Mouse (Mus musculus) heart, embryonic 14.5 days (tissue): ENCODE measurements at regions not wholly inside any gene's neighbourhood (a gene's known extent, or its start where the extent isn't known, plus 50 kb on each side); places are given as distances from the start of the nearest gene placed in this dataset.

Experiments used
- ATAC-seq: fragments of 200-750 bp; cut with Nextera tagmentation; 2 replicates; pipeline ENCODE4 v1.8.0; 2017; ENCODE audit warnings: low read depth, moderate TSS enrichment; ENCODE audit not compliant: insufficient number of reproducible peaks, insufficient read depth, low FRiP score
- H3K27ac ChIP-seq, 2 experiments: fragments of 200-500 bp in 1 of 2; fragments of 300-500 bp in 1 of 2; sonication (generic) in 1 of 2; replicated peaks in 1 of 2; 2 replicates each; pipeline ENCODE4 v1.5.1; 2012 to 2014; ENCODE audit warnings: low read depth in 2 of 2, low read length in 2 of 2, control low read depth in 1 of 2, mild to moderate bottlenecking in 1 of 2, mixed read lengths in 1 of 2; ENCODE audit not compliant: control insufficient read depth in 1 of 2, insufficient read depth in 1 of 2
- H3K27me3 ChIP-seq: fragments of 300-500 bp; sonication (generic); 2 replicates; pipeline ENCODE4 v1.6.1; 2014; ENCODE audit warnings: mild to moderate bottlenecking, low read length, control low read depth; ENCODE audit not compliant: control insufficient read depth, insufficient read depth
- H3K36me3 ChIP-seq: fragments of 300-500 bp; sonication (generic); 2 replicates; pipeline ENCODE4 v1.6.1; 2014; ENCODE audit warnings: mild to moderate bottlenecking, control low read depth, low read length, mixed read lengths; ENCODE audit not compliant: control insufficient read depth, insufficient read depth
- H3K4me1 ChIP-seq, 2 experiments: fragments of 200-500 bp in 1 of 2; fragments of 300-500 bp in 1 of 2; sonication (generic) in 1 of 2; 2 replicates each; pipeline ENCODE4 v1.6.1; 2012 to 2014; ENCODE audit warnings: low read length in 2 of 2, control low read depth in 1 of 2, mixed read lengths in 1 of 2; ENCODE audit not compliant: control insufficient read depth in 2 of 2, insufficient read depth in 2 of 2
- H3K4me2 ChIP-seq: fragments of 300-500 bp; sonication (generic); 2 replicates; pipeline ENCODE4 v1.6.1; 2014; ENCODE audit warnings: mild to moderate bottlenecking, low read length
- H3K4me3 ChIP-seq, 2 experiments: fragments of 200-500 bp in 1 of 2; fragments of 300-500 bp in 1 of 2; sonication (generic) in 1 of 2; 2 replicates each; pipeline ENCODE4 v1.5.1; 2012 to 2014; ENCODE audit warnings: low read length in 2 of 2, mild to moderate bottlenecking in 2 of 2, control low read depth in 1 of 2, low read depth in 1 of 2, moderate library complexity in 1 of 2; ENCODE audit not compliant: control insufficient read depth in 1 of 2, insufficient read depth in 1 of 2
- H3K9ac ChIP-seq: fragments of 300-500 bp; sonication (generic); 2 replicates; pipeline ENCODE4 v1.6.1; 2014; ENCODE audit warnings: mild to moderate bottlenecking, low read length
- H3K9me3 ChIP-seq: fragments of 300-500 bp; sonication (generic); 2 replicates; pipeline ENCODE4 v1.6.1; 2016; ENCODE audit warnings: low read length, control low read depth; ENCODE audit not compliant: control insufficient read depth
- WGBS: fragments of 180-500 bp; shearing (Covaris S2); extraction: QIAGEN DNeasy Blood & Tissue Kit; methylation state at CpG from one replicate; pipeline ENCODE4 v1.1.7; 2014; 5-methylcytosine and 5-hydroxymethylcytosine counted together

DNA sequence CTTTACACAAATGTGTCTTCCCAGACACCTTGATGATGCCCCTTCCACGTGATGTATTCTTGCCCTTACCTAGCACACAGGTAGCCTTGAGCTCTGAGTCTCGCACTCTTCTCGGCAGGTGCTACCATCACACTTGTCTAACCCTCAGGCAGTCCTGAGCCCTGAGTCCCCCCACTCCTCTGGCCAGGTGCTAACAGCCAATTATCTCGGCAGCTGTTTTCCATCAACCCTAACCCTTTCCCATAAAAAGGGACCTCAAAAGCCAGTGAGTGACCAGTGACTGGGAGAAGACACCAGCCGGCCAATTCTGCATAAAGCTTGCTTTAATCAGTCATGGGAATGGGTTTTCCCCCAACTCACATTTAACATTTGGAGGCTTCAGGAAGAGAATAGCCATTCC lies 133.4 kb upstream of the Syt13 start:
- Histone ChIP-seq H3K4me3 (no peak overlapping the region), H3K27me3 (no peaks in the 10 kb centered on the region), H3K4me2 (no peak overlapping the region), H3K9me3 (no peaks in the 10 kb centered on the region), H3K4me1 (no peaks in the 10 kb centered on the region), H3K9ac (no peak overlapping the region), H3K27ac (no peak overlapping the region), H3K36me3 (no peaks in the 10 kb centered on the region)
- WGBS, result 55% methylated on average over 5 of the region's 5 CpGs
- no peak for ATAC-seq

DNA sequence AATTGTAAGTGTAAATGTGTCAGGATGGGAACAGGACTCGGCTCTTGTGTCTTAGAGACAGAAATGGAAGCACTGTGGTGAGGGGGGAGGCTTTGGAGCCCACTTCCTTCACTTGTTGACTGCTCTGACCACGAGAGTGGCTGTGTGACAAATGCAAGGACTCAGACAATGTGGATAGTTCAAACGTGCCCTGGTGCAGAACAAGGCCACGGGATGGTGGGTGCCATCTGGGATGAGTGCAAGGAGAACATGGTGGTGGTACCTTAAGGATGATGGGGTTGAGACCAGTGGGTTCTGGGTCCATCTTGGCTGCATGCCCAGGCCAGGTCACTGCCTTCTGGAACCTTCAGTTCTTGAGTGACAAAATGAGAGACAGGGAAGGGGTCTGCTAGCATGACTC lies 132.3 kb upstream of the Syt13 start:
- Histone ChIP-seq H3K27ac (no peak overlapping the region), H3K9ac (no peak overlapping the region), H3K4me3 (no peak overlapping the region), H3K9me3 (no peaks in the 10 kb centered on the region), H3K4me2 (no peak overlapping the region), H3K36me3 (no peaks in the 10 kb centered on the region), H3K27me3 (no peaks in the 10 kb centered on the region), H3K4me1 (no peaks in the 10 kb centered on the region)
- 64% methylated on average over 4 of the region's 4 CpGs for WGBS
- no peak for ATAC-seq

GRCm38 (mm10) chr2:92784916-92785315 lies 130.0 kb upstream of the Syt13 start:
- H3K4me3 ChIP-seq, result no peak overlapping the region
- no peak overlapping the region for H3K27ac ChIP-seq
- H3K36me3 ChIP-seq, result no peaks in the 10 kb centered on the region
- H3K9ac ChIP-seq, result no peak overlapping the region
- no peak overlapping the region for H3K4me2 ChIP-seq
- no peaks in the 10 kb centered on the region for H3K9me3 ChIP-seq
- H3K4me1 ChIP-seq, result no peaks in the 10 kb centered on the region
- H3K27me3 ChIP-seq, result no peaks in the 10 kb centered on the region
- ATAC-seq, result no peak
- WGBS, result 20% methylated on average over 2 of the region's 2 CpGs

DNA sequence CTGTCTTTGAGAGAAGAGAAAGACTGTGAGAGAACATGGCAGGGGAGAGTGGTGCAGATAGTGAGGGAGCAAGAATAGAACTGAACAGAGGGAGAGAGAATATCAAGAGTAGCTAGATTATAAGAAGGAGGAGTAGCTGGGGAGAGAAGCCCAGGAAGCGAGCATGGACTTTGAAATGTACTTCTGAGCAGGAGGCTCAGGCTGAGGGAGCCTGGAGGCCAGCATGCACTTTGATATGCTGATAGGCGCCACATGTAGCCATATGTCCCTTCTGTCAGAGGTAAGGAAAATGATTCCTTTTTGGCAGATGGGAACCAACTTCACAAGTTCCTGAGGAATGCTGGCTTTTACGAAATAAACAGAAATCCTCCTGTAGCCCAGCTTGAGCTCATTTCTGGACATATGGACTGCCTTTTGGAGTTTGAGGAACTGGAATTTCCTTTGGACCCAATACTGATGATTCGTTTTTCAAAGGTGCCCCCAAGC lies 126.9 kb upstream of the Syt13 start:
- no peaks in the 10 kb centered on the region for H3K36me3 ChIP-seq
- no peak for ATAC-seq
- H3K27me3 ChIP-seq, result no peaks in the 10 kb centered on the region
- no peaks in the 10 kb centered on the region for H3K4me1 ChIP-seq
- H3K4me3 ChIP-seq, result no peak overlapping the region
- no peak overlapping the region for H3K9ac ChIP-seq
- H3K9me3 ChIP-seq, result no peaks in the 10 kb centered on the region
- 48% methylated on average over 4 of the region's 4 CpGs for WGBS
- no peak overlapping the region for H3K27ac ChIP-seq
- H3K4me2 ChIP-seq, result no peak overlapping the region

DNA sequence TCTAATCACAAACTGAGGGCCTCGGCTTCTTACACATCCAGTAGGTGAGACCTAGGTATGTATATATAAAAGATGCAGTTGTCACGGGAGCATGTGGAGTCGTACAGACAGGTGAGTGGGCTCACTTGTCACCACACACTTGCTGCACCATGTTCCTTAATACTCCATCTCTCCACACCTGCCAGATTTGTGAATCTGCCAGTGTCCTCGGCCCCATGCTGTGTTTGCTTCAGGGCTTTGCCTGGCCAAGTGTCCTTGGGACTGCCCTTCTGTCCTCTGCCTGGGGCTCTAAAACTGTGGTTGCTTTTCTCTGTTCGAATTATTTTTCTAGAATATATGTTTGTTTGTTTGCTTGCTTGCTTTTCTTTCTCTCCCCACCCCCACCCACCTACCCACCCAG lies 126.0 kb upstream of the Syt13 start:
- Histone ChIP-seq H3K27me3 (no peaks in the 10 kb centered on the region), H3K4me2 (no peak overlapping the region), H3K4me1 (no peaks in the 10 kb centered on the region), H3K9me3 (no peaks in the 10 kb centered on the region), H3K36me3 (no peaks in the 10 kb centered on the region), H3K4me3 (no peak overlapping the region), H3K27ac (no peak overlapping the region), H3K9ac (no peak overlapping the region)
- ATAC-seq, result no peak
- WGBS, result 76% methylated on average over 5 of the region's 5 CpGs

DNA sequence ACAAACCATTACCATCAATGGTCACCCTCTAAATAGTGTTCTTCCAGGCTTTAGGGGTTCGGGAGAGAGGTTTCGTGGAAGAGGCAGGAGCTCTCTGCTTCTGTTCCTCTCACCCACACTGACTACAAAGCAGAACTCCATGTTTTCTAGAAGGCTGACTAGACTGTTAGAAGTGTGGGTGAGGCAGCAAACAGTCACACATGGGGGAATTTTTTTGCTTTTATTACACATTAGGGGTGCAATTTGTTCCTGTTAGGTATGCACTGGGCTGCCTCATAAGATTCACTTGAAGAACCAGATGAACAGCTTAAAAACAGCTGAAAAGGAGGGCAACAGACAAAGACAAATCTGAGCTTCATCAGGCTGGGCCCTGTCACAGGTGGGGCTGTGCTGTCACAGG lies 124.5 kb upstream of the Syt13 start:
- Histone ChIP-seq H3K27me3 (no peaks in the 10 kb centered on the region), H3K9me3 (no peaks in the 10 kb centered on the region), H3K9ac (no peak overlapping the region), H3K27ac (no peak overlapping the region), H3K4me3 (no peak overlapping the region), H3K36me3 (no peaks in the 10 kb centered on the region), H3K4me2 (no peak overlapping the region), H3K4me1 (no peaks in the 10 kb centered on the region)
- no peak for ATAC-seq
- 89% methylated on average over 2 of the region's 2 CpGs for WGBS

GRCm38 (mm10) chr2:92799770-92800169 lies 115.1 kb upstream of the Syt13 start:
- peaks cover 6% of the 10 kb centered on the region; the same call in 1 of the 2 replicates for H3K9me3 ChIP-seq
- H3K4me1 ChIP-seq, result peaks cover 4 to 5% of the 10 kb centered on the region in 2 experiments; a peak in 3 of 4 replicates
- no peak overlapping the region for H3K9ac ChIP-seq
- 93% methylated on average over 4 of the region's 4 CpGs for WGBS
- no peak overlapping the region for H3K4me3 ChIP-seq
- no peak for ATAC-seq
- no peaks in the 10 kb centered on the region for H3K27me3 ChIP-seq
- H3K27ac ChIP-seq, result no peak overlapping the region
- H3K36me3 ChIP-seq, result no peaks in the 10 kb centered on the region
- H3K4me2 ChIP-seq, result no peak overlapping the region

DNA sequence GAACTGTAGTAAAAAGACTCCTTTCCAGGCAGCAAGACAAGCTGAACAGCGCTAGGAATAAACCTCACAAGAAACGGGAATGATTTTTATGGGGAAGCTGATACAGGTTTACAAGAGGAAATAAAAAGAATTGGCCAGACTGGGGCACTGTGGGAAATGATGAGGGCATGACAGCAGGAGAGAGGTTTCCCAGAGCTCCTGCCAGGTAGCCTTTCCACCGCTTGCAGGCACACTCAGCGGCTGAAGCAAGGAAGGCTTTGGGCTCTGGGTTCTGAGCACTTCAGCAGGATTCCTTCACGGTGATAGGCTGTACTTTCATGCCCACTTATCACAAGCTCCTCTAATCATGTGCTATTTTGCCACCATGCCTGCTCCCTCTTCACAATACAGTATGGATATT lies 114.2 kb upstream of the Syt13 start:
- no peaks in the 10 kb centered on the region for H3K36me3 ChIP-seq
- H3K27me3 ChIP-seq, result no peaks in the 10 kb centered on the region
- H3K4me1 ChIP-seq, result peaks cover 4 to 5% of the 10 kb centered on the region in 2 experiments; a peak in 3 of 4 replicates
- H3K27ac ChIP-seq, result no peak overlapping the region
- peaks cover 6% of the 10 kb centered on the region; the same call in 1 of the 2 replicates for H3K9me3 ChIP-seq
- H3K9ac ChIP-seq, result no peak overlapping the region
- H3K4me3 ChIP-seq, result no peak overlapping the region
- WGBS, result 29% methylated on average over 5 of the region's 5 CpGs
- no peak for ATAC-seq
- H3K4me2 ChIP-seq, result no peak overlapping the region
